Mouse (Mus musculus) MEL (cell line): ENCODE results near the gene Gm44805. TPM values are rescaled to one million over a fixed set of nuclear protein-coding genes. Genes with fewer than 3 reads are reported as not detected.

ENCODE experiments used
- DNase-seq: peaks from one replicate; pipeline ENCODE4 v3.0.0; 2011; ENCODE audit warnings: low read depth, low spot score
- H3K27ac ChIP-seq: 2 replicates; pipeline ENCODE4 v1.5.1; 2012; ENCODE audit warnings: low read depth, mild to moderate bottlenecking, control low read depth, low read length, moderate library complexity; ENCODE audit not compliant: control insufficient read depth
- H3K27me3 ChIP-seq, 2 experiments: fragments of 150-350 bp in 1 of 2; sonication (generic) in 1 of 2; 2 replicates each; pipeline ENCODE4 v1.6.1; 2012; ENCODE audit warnings: low read length in 2 of 2, mild to moderate bottlenecking in 2 of 2, improper control_type of control experiment in 1 of 2, moderate library complexity in 1 of 2; ENCODE audit not compliant: insufficient read depth in 2 of 2, control insufficient read depth in 1 of 2
- H3K36me3 ChIP-seq, 2 experiments: 2 replicates each; pipeline ENCODE4 v1.6.1; 2012 to 2014; ENCODE audit warnings: low read length in 2 of 2, improper control_type of control experiment in 1 of 2, inconsistent platforms in 1 of 2, mild to moderate bottlenecking in 1 of 2; ENCODE audit not compliant: insufficient read depth in 2 of 2, control insufficient read depth in 1 of 2
- H3K4me1 ChIP-seq, 2 experiments: fragments of 150-350 bp in 1 of 2; sonication (generic) in 1 of 2; 2 replicates each; pipeline ENCODE4 v1.6.1; 2012; ENCODE audit warnings: low read length in 2 of 2, improper control_type of control experiment in 1 of 2, mild to moderate bottlenecking in 1 of 2; ENCODE audit not compliant: insufficient read depth in 2 of 2, control insufficient read depth in 1 of 2
- H3K4me3 ChIP-seq, 2 experiments: fragments of 150-350 bp in 1 of 2; sonication (generic) in 1 of 2; 2 replicates each; pipeline ENCODE4 v1.5.1; 2012; ENCODE audit warnings: low read depth in 2 of 2, low read length in 2 of 2, mild to moderate bottlenecking in 2 of 2, moderate library complexity in 2 of 2, control low read depth in 1 of 2, improper control_type of control experiment in 1 of 2; ENCODE audit not compliant: control insufficient read depth in 1 of 2, insufficient read depth in 1 of 2
- H3K79me2 ChIP-seq: 2 replicates; pipeline ENCODE4 v1.6.1; 2012; ENCODE audit warnings: mild to moderate bottlenecking, low read length, moderate library complexity; ENCODE audit not compliant: control insufficient read depth, poor library complexity, insufficient read depth
- H3K9ac ChIP-seq: 2 replicates; pipeline ENCODE4 v1.6.1; 2012; ENCODE audit warnings: low read depth, mild to moderate bottlenecking, control low read depth, low read length, moderate library complexity; ENCODE audit not compliant: control insufficient read depth, poor library complexity, severe bottlenecking
- H3K9me3 ChIP-seq: fragments of 150-350 bp; sonication (generic); replicated peaks from 2 replicates; pipeline ENCODE4 v1.6.1; 2012; ENCODE audit warnings: mild to moderate bottlenecking, low read length, improper control_type of control experiment, moderate library complexity; ENCODE audit not compliant: insufficient read depth
- BHLHE40 ChIP-seq: IDR thresholded peaks from 2 replicates; pipeline ENCODE4 v1.6.1; 2012; ENCODE audit warnings: low read depth, mild to moderate bottlenecking, inconsistent platforms, low read length, improper control_type of control experiment, borderline replicate concordance
- CHD1 ChIP-seq: IDR thresholded peaks from 2 replicates; pipeline ENCODE4 v1.6.1; 2012; ENCODE audit warnings: low read depth, mild to moderate bottlenecking, inconsistent platforms, low read length, improper control_type of control experiment
- CHD2 ChIP-seq: IDR thresholded peaks from 2 replicates; pipeline ENCODE4 v1.6.1; 2011; ENCODE audit warnings: low read length, improper control_type of control experiment
- CTCF ChIP-seq, 3 experiments: IDR thresholded peaks in 2 of 3; conservative IDR thresholded peaks in 1 of 3; 2 replicates each; pipeline ENCODE4 v1.5.1; 2011 to 2012; ENCODE audit warnings: low read length in 3 of 3, low read depth in 2 of 3, mild to moderate bottlenecking in 2 of 3, improper control_type of control experiment in 1 of 3, inconsistent platforms in 1 of 3, mixed read lengths in 1 of 3, moderate library complexity in 1 of 3; ENCODE audit not compliant: control insufficient read depth in 1 of 3, insufficient read depth in 1 of 3, poor library complexity in 1 of 3, severe bottlenecking in 1 of 3
- E2F4 ChIP-seq: IDR thresholded peaks from 2 replicates; pipeline ENCODE4 v1.6.1; 2011; ENCODE audit warnings: low read depth, low read length, improper control_type of control experiment, borderline replicate concordance
- EP300 ChIP-seq, 2 experiments: IDR thresholded peaks; 2 replicates each; pipeline ENCODE4 v1.6.1; 2011; ENCODE audit warnings: improper control_type of control experiment in 2 of 2, low read length in 2 of 2, low read depth in 1 of 2, mild to moderate bottlenecking in 1 of 2
- ETS1 ChIP-seq: IDR thresholded peaks from 2 replicates; pipeline ENCODE4 v1.6.1; 2012; ENCODE audit warnings: low read depth, mild to moderate bottlenecking, inconsistent platforms, low read length, improper control_type of control experiment, moderate library complexity
- HCFC1 ChIP-seq: IDR thresholded peaks from 2 replicates; pipeline ENCODE4 v1.6.1; 2012; ENCODE audit warnings: low read depth, mild to moderate bottlenecking, inconsistent platforms, low read length, improper control_type of control experiment, moderate library complexity
- JUND ChIP-seq: IDR thresholded peaks from 2 replicates; pipeline ENCODE4 v1.6.1; 2011; ENCODE audit warnings: low read depth, mild to moderate bottlenecking, improper control_type of control experiment, low read length
- MAX ChIP-seq: IDR thresholded peaks from 2 replicates; pipeline ENCODE4 v1.6.1; 2011; ENCODE audit warnings: low read length, improper control_type of control experiment
- NELFE ChIP-seq: IDR thresholded peaks from 2 replicates; pipeline ENCODE4 v1.6.1; 2011; ENCODE audit warnings: low read depth, low read length, improper control_type of control experiment
- POLR2A ChIP-seq, 2 experiments: IDR thresholded peaks; 2 replicates each; pipeline ENCODE4 v1.6.1; 2011 to 2012; ENCODE audit warnings: low read length in 2 of 2, mild to moderate bottlenecking in 2 of 2, control low read depth in 1 of 2, improper control_type of control experiment in 1 of 2, low read depth in 1 of 2, moderate library complexity in 1 of 2; ENCODE audit not compliant: control insufficient read depth in 1 of 2, insufficient read depth in 1 of 2, poor library complexity in 1 of 2
- POLR2AphosphoS2 ChIP-seq: IDR thresholded peaks from 2 replicates; pipeline ENCODE4 v1.6.1; 2011; ENCODE audit warnings: low read length, improper control_type of control experiment
- POLR2AphosphoS5 ChIP-seq: IDR thresholded peaks from 2 replicates; pipeline ENCODE4 v1.6.1; 2012; ENCODE audit warnings: low read depth, borderline replicate concordance, mild to moderate bottlenecking, inconsistent platforms, low read length, moderate library complexity, mixed read lengths
- RAD21 ChIP-seq: IDR thresholded peaks from 2 replicates; pipeline ENCODE4 v1.6.1; 2011; ENCODE audit warnings: mild to moderate bottlenecking, low read depth, low read length, improper control_type of control experiment
- RCOR1 ChIP-seq: IDR thresholded peaks from 2 replicates; pipeline ENCODE4 v1.6.1; 2012; ENCODE audit warnings: low read depth, mild to moderate bottlenecking, inconsistent platforms, low read length, improper control_type of control experiment
- SIN3A ChIP-seq: IDR thresholded peaks from 2 replicates; pipeline ENCODE4 v1.6.1; 2012; ENCODE audit warnings: low read length, improper control_type of control experiment, inconsistent platforms
- SMC3 ChIP-seq: IDR thresholded peaks from 2 replicates; pipeline ENCODE4 v1.6.1; 2011; ENCODE audit warnings: low read depth, low read length, improper control_type of control experiment
- TAL1 ChIP-seq: IDR thresholded peaks from 2 replicates; pipeline ENCODE4 v1.6.1; 2012; ENCODE audit warnings: mild to moderate bottlenecking, inconsistent platforms, low read length, moderate library complexity, mixed read lengths
- TBP ChIP-seq: IDR thresholded peaks from 2 replicates; pipeline ENCODE4 v1.8.0; 2011; ENCODE audit warnings: low read depth, low read length, improper control_type of control experiment
- TCF12 ChIP-seq: IDR thresholded peaks from 2 replicates; pipeline ENCODE4 v1.6.1; 2014; ENCODE audit warnings: low read depth, mild to moderate bottlenecking, inconsistent platforms, low read length, improper control_type of control experiment, moderate library complexity
- USF1 ChIP-seq: IDR thresholded peaks from 2 replicates; pipeline ENCODE4 v1.6.1; 2014; ENCODE audit warnings: low read depth, mild to moderate bottlenecking, inconsistent platforms, low read length, improper control_type of control experiment, moderate library complexity
- USF2 ChIP-seq, 2 experiments: IDR thresholded peaks; 2 replicates each; pipeline ENCODE4 v1.6.1; 2011 to 2012; ENCODE audit warnings: improper control_type of control experiment in 2 of 2, low read length in 2 of 2, borderline replicate concordance in 1 of 2, inconsistent platforms in 1 of 2, low read depth in 1 of 2, mild to moderate bottlenecking in 1 of 2; ENCODE audit not compliant: insufficient read depth in 1 of 2
- ZNF384 ChIP-seq: IDR thresholded peaks from 2 replicates; pipeline ENCODE4 v1.6.1; 2012; ENCODE audit warnings: low read depth, mild to moderate bottlenecking, inconsistent platforms, low read length, improper control_type of control experiment
- polyA plus RNA-seq, 2 experiments: library from polyadenylated mRNA; stranded (reverse) in 1 of 2; unstranded in 1 of 2; fragments of >175 nt in 1 of 2; fragments of >200 nt in 1 of 2; gene quantifications; 2 replicates each; pipeline versions ENCODE4 v1.2.1 to v1.2.4; 2012; ENCODE audit warnings: low replicate concordance in 2 of 2, low read depth in 1 of 2; ENCODE audit not compliant: insufficient read length in 2 of 2, insufficient read depth in 1 of 2, missing spikeins in 1 of 2
- total RNA-seq: library from RNA; depleted of rRNA; stranded (reverse); fragments of 300-350 nt; gene quantifications from 2 replicates; pipeline ENCODE4 v1.2.3, GENCODE M21; 2012

The Gm44805 gene
- total and polyA plus RNA-seq, 3 experiments = not detected

DNA sequence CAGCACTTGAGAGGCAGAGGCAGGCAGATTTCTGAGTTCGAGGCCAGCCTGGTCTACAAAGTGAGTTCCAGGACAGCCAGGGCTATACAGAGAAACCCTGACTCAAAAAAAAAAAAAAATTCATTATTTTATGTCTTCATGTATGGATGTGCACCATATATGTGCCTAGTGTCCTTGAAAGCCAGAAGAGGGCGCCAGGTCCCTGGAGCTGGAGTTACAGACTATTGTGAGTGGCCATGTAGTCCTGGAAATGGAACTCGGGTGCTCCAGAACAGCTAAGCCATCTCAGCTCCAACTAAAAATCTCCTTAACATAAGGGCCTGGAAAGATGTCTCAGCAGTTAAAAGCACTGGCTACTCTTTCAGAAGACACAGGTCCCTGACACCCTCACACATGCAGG, 14.5 kb downstream of the Gm44805 start:
- H3K36me3 ChIP-seq = peaks cover 0 to 11% of the 10 kb centered on the region in 2 experiments; a peak in 3 of 4 replicates
- peaks cover 4 to 12% of the 10 kb centered on the region in 2 experiments; a peak in 3 of 4 replicates for H3K4me1 ChIP-seq
- no peak overlapping the region for H3K9ac ChIP-seq
- DNase-seq = peak; percentile 73
- peaks cover 29% of the 10 kb centered on the region for H3K79me2 ChIP-seq
- TF ChIP-seq E2F4 = no peak
- no peak for TF ChIP-seq ETS1
- no peak for TF ChIP-seq POLR2AphosphoS5
- no peak for TF ChIP-seq BHLHE40
- TF ChIP-seq POLR2AphosphoS2 = no peak
- TF ChIP-seq CHD2 = no peak
- no peak for TF ChIP-seq EP300 (IDR thresholded peaks at IDR 0.05; ENCODE audit: low read depth in 1 of 2, low read length in 2 of 2)
- no peak for TF ChIP-seq RCOR1
- TF ChIP-seq TBP = no peak
- TF ChIP-seq USF2 (IDR thresholded peaks at IDR 0.05; ENCODE audit: borderline replicate concordance in 1 of 2, insufficient read depth in 1 of 2, low read depth in 1 of 2, low read length in 2 of 2) = no peak
- TF ChIP-seq RAD21 = peak; percentile 41
- TF ChIP-seq JUND = no peak
- no peak for TF ChIP-seq HCFC1
- TF ChIP-seq SMC3 = peak; percentile 29; the same call in 1 of the 2 replicates
- no peak for TF ChIP-seq MAX
- TF ChIP-seq ZNF384 = peak; percentile 82
- no peak for TF ChIP-seq NELFE
- TF ChIP-seq TCF12 = no peak
- TF ChIP-seq TAL1 = no peak
- TF ChIP-seq CTCF (IDR thresholded peaks at IDR 0.05 in 2 of 3, conservative IDR thresholded peaks at IDR 0.05 in 1 of 3; ENCODE audit: control insufficient read depth in 1 of 3, insufficient read depth in 1 of 3, low read depth in 2 of 3, low read length in 3 of 3, poor library complexity in 1 of 3, severe bottlenecking in 1 of 3) = peak; percentile 39 to 61 (median 52)
- no peak for TF ChIP-seq CHD1
- TF ChIP-seq SIN3A = no peak
- TF ChIP-seq POLR2A (IDR thresholded peaks at IDR 0.05; ENCODE audit: control insufficient read depth in 1 of 2, insufficient read depth in 1 of 2, low read depth in 1 of 2, low read length in 2 of 2, poor library complexity in 1 of 2) = no peak
- no peak for TF ChIP-seq USF1
- no peak overlapping the region for H3K27ac ChIP-seq
- no peak overlapping the region for H3K4me3 ChIP-seq
- H3K9me3 ChIP-seq = no peaks in the 10 kb centered on the region
- H3K27me3 ChIP-seq = no peaks in the 10 kb centered on the region
